Mouse (Mus musculus) layer of hippocampus, postnatal 36 days (tissue): ENCODE data around the gene Slc35b2. TPM values are rescaled to one million over a fixed set of nuclear protein-coding genes. Genes with fewer than 3 reads are reported as not detected.

Experiments
- DNase-seq, 2 experiments: peaks; one replicate each; pipeline ENCODE4 v3.0.0; 2022
- total RNA-seq, 2 experiments: library from RNA; stranded (reverse); gene quantifications; 2 replicates each; pipeline ENCODE4 v1.2.3; 2021

The Slc35b2 gene
- total RNA-seq, result 10 to 100 TPM; 28.2 to 29.4 TPM

DNA sequence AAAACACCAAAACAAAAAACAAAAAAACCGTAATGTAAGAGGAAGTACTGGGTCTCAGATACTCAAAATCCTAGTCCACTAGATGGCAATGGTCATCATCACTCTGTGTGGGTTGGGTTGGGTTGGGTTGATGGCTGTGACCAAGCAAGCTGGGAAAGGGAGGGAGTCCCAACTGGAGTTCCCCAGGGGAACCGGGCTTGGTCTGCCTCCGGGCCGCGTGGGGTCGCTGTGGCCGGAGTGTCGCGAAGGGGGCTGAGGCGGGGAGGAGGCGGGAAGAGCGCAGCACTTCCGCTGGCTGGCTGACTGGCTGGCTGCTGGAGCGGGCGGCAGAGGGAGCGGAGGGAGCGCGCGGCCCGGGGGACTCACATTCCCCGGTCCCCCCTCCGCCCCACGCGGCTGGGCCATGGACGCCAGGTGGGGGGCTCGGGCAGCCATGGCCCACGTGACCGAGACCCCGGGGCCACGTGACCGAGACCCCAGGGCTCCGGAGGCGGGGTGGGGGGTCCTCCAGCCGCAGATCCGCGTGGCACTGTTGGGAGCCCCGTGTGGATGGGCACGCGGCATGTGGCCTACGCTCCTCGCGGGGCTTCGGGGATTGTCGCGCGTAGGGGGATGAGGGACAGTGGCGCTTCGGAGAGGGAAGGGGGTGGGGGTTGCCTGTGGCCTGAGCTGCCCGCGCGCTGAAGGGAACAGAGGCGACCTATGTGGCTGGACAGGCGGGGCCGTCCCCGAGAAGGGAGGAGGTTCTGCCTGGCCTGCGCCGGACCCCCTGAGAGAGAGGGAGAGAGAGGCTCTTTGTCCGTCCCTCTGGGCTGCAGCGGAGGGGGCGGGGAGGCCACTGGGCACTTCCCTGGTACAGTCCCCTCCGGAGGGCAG, at the start of gene Slc35b2:
Gene Slc35b2 (plus strand): TSS at position 220 of the 876 bp plus-strand sequence.
- peak; percentile 91 to 94 for DNase-seq

DNA sequence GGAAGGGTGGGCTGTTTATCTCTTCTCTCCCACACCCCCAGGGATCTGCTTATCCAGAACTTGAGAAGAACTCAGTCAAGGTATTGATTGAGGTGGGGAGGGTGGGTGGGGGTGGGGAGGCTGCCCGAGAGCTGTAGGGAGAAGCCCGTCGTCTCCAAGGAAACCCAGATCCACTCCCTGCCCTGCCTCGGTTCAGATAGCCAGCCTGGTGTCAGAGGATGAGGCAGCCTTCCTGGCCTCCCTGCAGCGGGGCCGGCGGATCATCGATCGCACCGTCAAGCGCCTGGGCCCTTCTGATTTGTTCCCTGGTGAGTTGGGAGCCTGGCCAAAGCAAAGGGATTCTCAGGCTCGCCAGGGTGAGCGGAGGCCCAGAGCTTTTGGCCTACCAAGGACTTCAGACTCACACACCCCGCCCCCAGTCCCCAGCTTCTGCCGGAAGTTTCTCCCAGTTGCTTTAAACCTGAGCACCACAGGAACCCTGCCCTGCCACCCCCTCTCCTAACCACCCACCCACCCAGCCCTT, 48.4 kb upstream of the Slc35b2 start:
- DNase-seq, result no peak

- DNase-seq, result no peak
These were observed 47.9 kb upstream of the Slc35b2 start for GRCm38 (mm10) chr17:45515806-45516205.

DNA sequence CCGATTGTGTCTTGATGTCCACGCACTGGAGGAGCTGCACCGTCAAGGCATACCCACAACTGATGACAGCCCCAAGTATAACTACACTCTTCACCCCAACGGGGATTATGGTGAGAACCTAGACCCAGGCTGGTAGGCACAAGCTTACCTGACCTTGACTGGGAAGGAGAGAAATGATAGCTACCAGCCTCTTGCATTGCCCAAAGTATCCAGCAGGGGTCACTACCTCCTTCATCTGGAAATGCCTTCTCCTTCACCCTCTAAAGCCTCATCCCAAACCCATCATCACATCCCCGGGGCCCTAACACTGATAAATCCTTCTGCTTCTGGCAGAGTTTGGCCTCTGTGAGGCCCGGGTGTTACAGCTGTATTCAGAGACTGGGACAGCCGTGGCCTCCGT, 47.2 kb upstream of the Slc35b2 start:
- DNase-seq, result peak; percentile 76 to 84

DNA sequence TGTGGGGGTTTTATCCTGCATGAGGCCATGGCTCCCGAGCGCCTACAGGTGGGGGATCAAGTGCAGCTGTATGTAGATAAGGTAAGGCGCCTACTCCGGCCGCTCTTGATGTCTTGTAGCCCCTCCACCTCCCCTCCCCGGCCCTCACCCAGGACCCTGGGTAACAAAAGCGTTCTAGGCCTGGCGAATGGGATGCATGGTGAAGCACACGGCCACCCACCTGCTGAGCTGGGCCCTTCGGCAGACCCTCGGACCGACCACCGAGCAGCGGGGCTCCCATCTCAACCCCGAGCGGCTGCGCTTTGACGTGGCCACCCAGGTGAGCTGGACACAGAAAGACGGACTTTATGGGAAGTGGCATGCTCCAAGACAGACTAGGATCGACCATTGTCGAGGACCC, 46.5 kb upstream of the Slc35b2 start:
- DNase-seq, result no peak

DNA sequence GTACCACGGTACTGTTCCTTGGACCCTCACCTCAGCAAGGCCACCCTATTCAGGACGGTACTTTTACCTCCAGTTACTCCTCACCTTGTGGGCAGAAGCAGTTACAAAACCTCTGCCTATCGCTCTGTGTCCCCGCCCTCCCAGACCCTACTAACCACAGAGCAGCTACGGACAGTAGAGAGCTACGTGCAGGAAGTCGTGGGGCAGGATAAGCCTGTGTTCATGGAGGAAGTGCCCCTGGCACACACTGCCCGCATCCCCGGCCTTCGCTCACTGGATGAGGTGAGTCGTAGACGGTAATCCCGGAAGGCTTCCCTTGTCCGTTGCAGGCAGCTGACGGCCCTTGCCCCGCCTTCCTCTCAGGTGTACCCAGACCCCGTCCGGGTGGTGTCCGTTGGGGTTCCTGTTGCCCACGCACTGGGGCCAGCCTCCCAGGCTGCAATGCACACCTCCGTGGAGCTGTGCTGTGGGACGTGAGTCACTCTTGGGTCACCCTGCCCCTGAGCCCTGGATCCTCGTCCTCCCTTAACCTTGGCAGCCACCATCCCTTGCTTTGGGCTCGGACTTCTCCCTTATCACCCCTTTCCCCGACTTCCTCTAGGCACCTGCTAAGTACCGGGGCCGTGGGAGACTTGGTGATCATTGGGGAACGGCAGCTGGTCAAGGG, 46.0 kb upstream of the Slc35b2 start:
- no peak for DNase-seq

GRCm38 (mm10) chr17:45518766-45519475, 44.8 kb upstream of the Slc35b2 start:
- DNase-seq, result no peak

GRCm38 (mm10) chr17:45520136-45520535, 43.5 kb upstream of the Slc35b2 start:
- no peak for DNase-seq

- DNase-seq, result no peak
These were observed 40.4 kb upstream of the Slc35b2 start, which contains the start of gene Tcte1 for GRCm38 (mm10) chr17:45523263-45523662. TSS of gene Tcte1 (plus strand) at chr17:45523434.

GRCm38 (mm10) chr17:45524961-45525360, 38.7 kb upstream of the Slc35b2 start:
- DNase-seq, result no peak

GRCm38 (mm10) chr17:45526571-45526970, 37.1 kb upstream of the Slc35b2 start:
- no peak for DNase-seq

- no peak for DNase-seq
These were observed 33.3 kb upstream of the Slc35b2 start for GRCm38 (mm10) chr17:45530346-45530782.

- no peak for DNase-seq
These were observed 30.8 kb upstream of the Slc35b2 start for GRCm38 (mm10) chr17:45532896-45533295.

- no peak for DNase-seq
These were observed 27.4 kb upstream of the Slc35b2 start for GRCm38 (mm10) chr17:45536264-45536663.

GRCm38 (mm10) chr17:45538394-45538793, 25.3 kb upstream of the Slc35b2 start:
- no peak for DNase-seq

GRCm38 (mm10) chr17:45539664-45540063, 24.0 kb upstream of the Slc35b2 start:
- DNase-seq, result no peak

- no peak for DNase-seq
These were observed 21.5 kb upstream of the Slc35b2 start for GRCm38 (mm10) chr17:45542129-45542528.

DNA sequence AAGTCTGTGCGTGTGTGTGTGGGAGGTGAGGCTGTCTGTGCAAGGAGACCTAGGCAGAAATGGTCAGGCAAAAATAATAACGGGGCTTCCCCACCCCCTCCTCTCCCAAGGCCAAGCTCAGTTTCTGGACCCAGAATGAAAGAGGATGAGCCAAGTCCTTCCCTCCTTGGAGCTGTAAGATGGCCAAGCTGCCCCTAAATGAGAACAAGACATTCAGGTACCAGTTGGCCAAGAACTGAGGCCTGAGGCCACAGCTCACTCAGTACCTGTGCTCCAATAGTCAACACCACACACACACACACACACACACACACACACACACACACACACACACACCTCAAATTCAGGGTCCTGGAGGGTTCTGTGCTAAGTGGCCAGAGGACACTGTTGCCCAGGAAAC, 21.0 kb upstream of the Slc35b2 start:
- no peak for DNase-seq

DNA sequence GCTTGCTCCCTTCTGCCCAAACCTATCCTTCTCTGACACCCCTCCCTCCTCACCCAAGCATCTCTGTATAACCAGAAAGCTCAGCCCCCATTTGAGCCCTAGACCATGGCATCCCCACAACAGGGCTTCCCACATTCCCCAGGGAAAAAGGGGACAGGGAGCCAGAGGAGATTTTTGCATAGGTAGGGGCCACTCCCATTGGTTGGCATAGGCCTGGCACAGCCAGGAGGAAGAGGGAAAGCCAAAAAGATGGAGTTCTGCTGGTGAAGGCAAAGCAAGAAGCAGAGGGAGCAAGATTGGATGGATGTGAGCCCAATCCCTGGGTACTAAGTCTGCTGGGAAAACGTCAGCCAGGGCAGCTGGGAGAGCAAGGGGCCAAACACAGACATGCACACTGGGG, 20.6 kb upstream of the Slc35b2 start:
- DNase-seq, result no peak

DNA sequence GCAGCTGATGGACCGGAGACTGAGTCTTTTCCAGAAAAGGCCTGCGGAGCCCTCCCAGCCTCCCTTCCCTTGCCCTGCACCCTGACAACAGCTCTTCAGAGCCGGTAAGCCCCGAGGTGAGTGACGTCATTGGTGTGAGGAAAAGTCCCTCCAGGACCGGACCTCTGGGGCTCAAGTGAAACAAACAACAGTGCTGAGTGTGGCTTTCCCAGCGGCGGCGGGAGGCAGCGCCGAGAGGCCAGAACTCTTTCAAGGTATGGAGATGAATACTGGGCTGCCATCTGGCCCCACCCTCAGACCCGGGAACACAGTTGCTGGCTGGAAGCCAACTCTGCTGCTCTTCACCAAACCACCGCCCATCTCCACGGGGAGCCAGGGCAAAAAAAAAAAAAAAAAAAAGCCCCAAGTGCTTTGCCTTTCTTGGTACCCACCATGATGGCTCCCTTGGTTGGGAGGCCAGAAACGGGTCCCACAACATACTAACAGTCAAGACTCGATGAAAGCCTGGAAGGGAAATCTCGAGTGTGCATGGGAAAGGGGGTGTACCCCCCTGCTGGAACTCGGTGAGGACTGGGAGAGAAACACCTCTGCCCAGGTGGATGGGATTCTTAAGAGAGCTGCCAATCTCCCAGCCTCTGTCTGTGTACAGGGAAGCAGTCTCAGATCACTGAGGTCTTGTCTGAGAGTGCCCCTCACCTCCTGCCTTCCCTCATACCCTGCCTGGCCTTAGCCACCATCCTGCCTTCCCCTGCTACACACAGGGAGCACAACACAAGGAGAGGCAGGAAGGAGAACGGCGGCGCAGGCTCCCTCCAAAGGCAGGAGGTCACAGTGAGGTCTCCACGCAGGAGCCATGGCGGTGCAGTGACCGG, 19.4 kb upstream of the Slc35b2 start:
- DNase-seq, result no peak

- no peak for DNase-seq
These were observed 18.8 kb upstream of the Slc35b2 start for GRCm38 (mm10) chr17:45544873-45545277.
